20 mouse cellular contexts compared by ENCODE assay signal in the genomic region with DNA sequence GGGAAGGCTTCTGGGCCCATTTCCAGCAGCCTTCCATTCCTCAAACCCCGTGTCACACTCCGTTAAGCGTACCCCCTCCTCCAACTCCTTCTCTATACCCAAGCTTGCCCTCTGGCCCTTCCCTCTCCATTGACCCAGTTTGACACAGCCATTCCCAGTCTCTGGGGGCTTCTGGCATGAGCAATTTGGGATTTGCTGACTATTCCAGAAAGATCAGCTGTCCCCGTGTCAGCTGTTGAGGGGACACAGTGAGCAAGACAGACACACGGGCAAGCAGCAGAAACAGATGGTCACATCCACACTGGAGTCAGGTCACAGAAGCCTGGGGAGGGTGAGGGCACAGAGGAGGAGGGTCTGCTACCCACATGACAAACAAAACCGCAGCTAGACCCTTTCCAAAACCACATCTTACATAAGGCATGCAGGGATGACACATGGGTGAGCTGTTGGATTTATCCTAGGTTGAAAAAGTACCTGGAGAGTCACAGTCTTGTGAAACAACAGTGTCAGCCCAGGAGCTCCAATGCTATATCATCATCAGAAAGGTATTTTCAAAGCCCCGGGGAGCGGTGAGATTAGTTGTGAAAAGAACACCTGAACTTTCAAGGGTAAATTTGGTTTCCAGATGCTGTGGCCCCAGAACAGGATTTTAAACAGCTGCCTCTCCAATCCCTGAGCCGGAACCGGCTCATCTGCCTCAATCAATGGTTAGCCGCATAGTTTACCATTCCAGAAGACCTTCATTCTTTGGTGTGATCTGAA.
DNase-seq lines count a peak whose midpoint lies in the region; ATAC-seq lines count a peak whose summit lies in the region.
"Had no signal": no experiment of that assay in that cellular context is flagged by ENCODE, and none has a peak within 500 bp of the region (broad histone marks: within the 10 kb centered on the region; RNA-seq: fewer than 3 reads in every experiment).

No protein-coding gene starts in this region.

- ATAC-seq in embryonic facial prominence, embryonic 15.5 days (ENCODE audit: insufficient number of reproducible peaks, low FRiP score, low TSS enrichment, low read depth) = 0 out of 2 replicates have a peak, but pooled peaks have one; percentile 57
- no peak for ATAC-seq in liver, embryonic 11.5 days (replicated peaks; ENCODE audit: low FRiP score)
- ATAC-seq: activated CD4-positive, CD25-positive, alpha-beta regulatory T cell, adult 4 months; intestine, embryonic 15.5 days; liver, postnatal 0 days had no signal

- intact Hi-C loops in left cerebral cortex, postnatal 4 days (cut with DNase I) = no loop called here
- intact Hi-C loops in left cerebral cortex, postnatal 10 days (cut with DNase I) = no loop called here

- no peak overlapping the region for H3K9ac ChIP-seq in embryonic facial prominence, embryonic 15.5 days
- H3K9ac ChIP-seq in liver, embryonic 11.5 days (ENCODE audit: low read depth, low read length) = no peak overlapping the region
- H3K9ac ChIP-seq: intestine, embryonic 15.5 days; limb, embryonic 15.5 days; liver, postnatal 0 days had no signal

- 55% methylated on average over 11 of the region's 11 CpGs for WGBS in embryonic facial prominence, embryonic 15.5 days
- WGBS in liver, embryonic 11.5 days = 81% methylated on average over 11 of the region's 11 CpGs

- H3K4me2 ChIP-seq in embryonic facial prominence, embryonic 15.5 days (replicated peaks) = no peak overlapping the region
- no peak overlapping the region for H3K4me2 ChIP-seq in liver, embryonic 11.5 days
- H3K4me2 ChIP-seq: intestine, embryonic 15.5 days; limb, embryonic 15.5 days had no signal

- DNase-seq in heart, adult 11 months = peak; percentile 82
- no peak for DNase-seq in heart, postnatal 4 days
- DNase-seq in left cerebral cortex, postnatal 4 days = peak; percentile 10
- DNase-seq in left cerebral cortex, postnatal 10 days (ENCODE audit: extremely low spot score in 1 of 2, low spot score in 2 of 2) = no peak
- DNase-seq in retina, embryonic 14.5 days (ENCODE audit: low spot score) = peak; percentile 64
- no peak for DNase-seq in liver, embryonic 11.5 days (ENCODE audit: low spot score)
- DNase-seq: adrenal gland, postnatal 25 days; cerebellum, adult 18-20 months; gastrocnemius, postnatal 14 days; heart, postnatal 14 days; kidney, postnatal 10 days; liver, postnatal 0 days; lung, postnatal 14 days; right cerebral cortex, adult 18-20 months; thymus, postnatal 36 days had no signal

- H3K36me3 ChIP-seq in embryonic facial prominence, embryonic 15.5 days = no peaks in the 10 kb centered on the region
- H3K36me3 ChIP-seq in liver, embryonic 11.5 days (ENCODE audit: control insufficient read depth, insufficient read depth, low read length) = no peaks in the 10 kb centered on the region
- H3K36me3 ChIP-seq: intestine, embryonic 15.5 days; limb, embryonic 15.5 days had no signal

- no peak overlapping the region for H3K27ac ChIP-seq in embryonic facial prominence, embryonic 15.5 days (replicated peaks)
- no peak overlapping the region for H3K27ac ChIP-seq in liver, embryonic 11.5 days (ENCODE audit: low read depth, low read length)
- H3K27ac ChIP-seq: intestine, embryonic 15.5 days; left cerebral cortex, adult 2 months; limb, embryonic 15.5 days had no signal

- H3K9me3 ChIP-seq in embryonic facial prominence, embryonic 15.5 days (replicated peaks) = no peaks in the 10 kb centered on the region
- H3K9me3 ChIP-seq in liver, embryonic 11.5 days (ENCODE audit: control insufficient read depth, low read length) = no peaks in the 10 kb centered on the region
- H3K9me3 ChIP-seq: intestine, embryonic 15.5 days; limb, embryonic 15.5 days had no signal

- H3K4me3 ChIP-seq in embryonic facial prominence, embryonic 15.5 days (replicated peaks) = no peak overlapping the region
- H3K4me3 ChIP-seq in liver, embryonic 11.5 days (ENCODE audit: low read depth, low read length) = no peak overlapping the region
- H3K4me3 ChIP-seq: intestine, embryonic 15.5 days; left cerebral cortex, adult 2 months; limb, embryonic 15.5 days had no signal

- H3K4me1 ChIP-seq in embryonic facial prominence, embryonic 15.5 days = peaks cover 18% of the 10 kb centered on the region
- no peaks in the 10 kb centered on the region for H3K4me1 ChIP-seq in liver, embryonic 11.5 days (replicated peaks; ENCODE audit: control insufficient read depth, insufficient read depth, low read length)
- H3K4me1 ChIP-seq: intestine, embryonic 15.5 days had no signal

- H3K27me3 ChIP-seq in embryonic facial prominence, embryonic 15.5 days = no peaks in the 10 kb centered on the region
- H3K27me3 ChIP-seq in liver, embryonic 11.5 days (replicated peaks; ENCODE audit: control insufficient read depth, insufficient read depth, low read length) = no peaks in the 10 kb centered on the region
- H3K27me3 ChIP-seq: intestine, embryonic 15.5 days; limb, embryonic 15.5 days had no signal

Comparison
In these comparisons a context has a peak if more than half of its experiments do, and no peak if none do; other contexts are left out.
1. DNase-seq: peak in heart, adult 11 months (single experiment), left cerebral cortex, postnatal 4 days (single experiment) and retina, embryonic 14.5 days (single experiment); none in heart, postnatal 4 days (single experiment), left cerebral cortex, postnatal 10 days (0 of 2) and liver, embryonic 11.5 days (single experiment).